Mouse (Mus musculus) kidney, embryonic 16.5 days (tissue): Measurements from ENCODE around the gene Gm10037. TPM values are rescaled to one million over a fixed set of nuclear protein-coding genes. Genes with fewer than 3 reads are reported as not detected.
"Not testable (repeated sequence)": the region's sequence is repeated elsewhere in the genome, so short reads cannot be mapped to it uniquely, and the experiment has no call there.

Experiments
- ATAC-seq: fragments of 200-750 bp; cut with Nextera tagmentation; 2 replicates; pipeline ENCODE4 v1.8.0; 2017; ENCODE audit warnings: moderate TSS enrichment; ENCODE audit not compliant: low FRiP score, low TSS enrichment
- H3K27ac ChIP-seq: fragments of 300-500 bp; sonication (generic); 2 replicates; pipeline ENCODE4 v1.5.1; 2014; ENCODE audit warnings: low read length
- H3K27me3 ChIP-seq: fragments of 300-500 bp; sonication (generic); 2 replicates; pipeline ENCODE4 v1.6.1; 2014; ENCODE audit warnings: low read length, control low read depth, mixed read lengths; ENCODE audit not compliant: insufficient read depth
- H3K36me3 ChIP-seq: fragments of 300-500 bp; sonication (generic); 2 replicates; pipeline ENCODE4 v1.6.1; 2014; ENCODE audit warnings: low read length, control low read depth, mixed read lengths; ENCODE audit not compliant: insufficient read depth
- H3K4me1 ChIP-seq: fragments of 300-500 bp; sonication (generic); 2 replicates; pipeline ENCODE4 v1.6.1; 2014; ENCODE audit warnings: low read length, control low read depth, mixed read lengths; ENCODE audit not compliant: insufficient read depth
- H3K4me2 ChIP-seq: fragments of 300-500 bp; sonication (generic); replicated peaks from 2 replicates; pipeline ENCODE4 v1.6.1; 2014; ENCODE audit warnings: low read depth, low read length
- H3K4me3 ChIP-seq: fragments of 300-500 bp; sonication (generic); 2 replicates; pipeline ENCODE4 v1.5.1; 2014; ENCODE audit warnings: mild to moderate bottlenecking, low read length
- H3K9ac ChIP-seq: fragments of 300-500 bp; sonication (generic); replicated peaks from 2 replicates; pipeline ENCODE4 v1.6.1; 2014; ENCODE audit warnings: low read length
- H3K9me3 ChIP-seq: fragments of 300-500 bp; sonication (generic); 2 replicates; pipeline ENCODE4 v1.6.1; 2016; ENCODE audit warnings: low read length, control low read depth
- WGBS: fragments of 180-500 bp; shearing (Covaris S2); extraction: QIAGEN DNeasy Blood & Tissue Kit; methylation state at CpG from one replicate; pipeline ENCODE4 v1.1.7; 2014; 5-methylcytosine and 5-hydroxymethylcytosine counted together
- polyA plus RNA-seq: library from polyadenylated mRNA; unstranded; fragments of >200 nt; fragmentation: Nextera tagmentation; extraction: Ambion mirVana; gene quantifications from 2 replicates; pipeline ENCODE4 v1.2.1, GENCODE M21; 2015

The Gm10037 gene
- polyA plus RNA-seq, 1 experiment from 2014 or later, result 3.6 TPM

DNA sequence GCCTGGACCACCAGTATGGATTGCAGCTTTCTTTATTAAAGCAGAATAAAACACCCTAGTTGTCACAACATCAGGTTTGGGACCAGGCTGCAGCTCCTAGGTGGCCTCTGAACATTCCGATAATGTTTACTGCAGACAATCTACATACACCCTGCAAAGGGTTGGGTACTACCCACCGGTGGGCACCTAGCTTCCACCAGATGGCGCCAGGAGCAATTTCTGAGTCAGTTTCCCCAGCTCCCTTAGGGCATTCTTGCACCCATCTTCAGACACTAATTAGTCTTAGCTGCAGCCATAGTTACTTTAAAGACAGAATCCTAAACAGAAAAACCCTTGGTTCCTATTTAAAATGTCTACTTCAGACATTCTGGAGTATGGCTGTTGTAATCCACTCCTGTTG lies 37.0 kb downstream of the Gm10037 start:
- no peak overlapping the region for H3K4me2 ChIP-seq
- no peaks in the 10 kb centered on the region; the same call in 1 of the 2 replicates for H3K9me3 ChIP-seq
- WGBS, result 31% methylated on average over 3 of the region's 3 CpGs
- ATAC-seq, result no peak
- H3K9ac ChIP-seq, result no peak overlapping the region
- H3K27me3 ChIP-seq, result no peaks in the 10 kb centered on the region
- no peak overlapping the region for H3K27ac ChIP-seq
- H3K4me3 ChIP-seq, result no peak overlapping the region
- H3K4me1 ChIP-seq, result no peaks in the 10 kb centered on the region
- H3K36me3 ChIP-seq, result no peaks in the 10 kb centered on the region

DNA sequence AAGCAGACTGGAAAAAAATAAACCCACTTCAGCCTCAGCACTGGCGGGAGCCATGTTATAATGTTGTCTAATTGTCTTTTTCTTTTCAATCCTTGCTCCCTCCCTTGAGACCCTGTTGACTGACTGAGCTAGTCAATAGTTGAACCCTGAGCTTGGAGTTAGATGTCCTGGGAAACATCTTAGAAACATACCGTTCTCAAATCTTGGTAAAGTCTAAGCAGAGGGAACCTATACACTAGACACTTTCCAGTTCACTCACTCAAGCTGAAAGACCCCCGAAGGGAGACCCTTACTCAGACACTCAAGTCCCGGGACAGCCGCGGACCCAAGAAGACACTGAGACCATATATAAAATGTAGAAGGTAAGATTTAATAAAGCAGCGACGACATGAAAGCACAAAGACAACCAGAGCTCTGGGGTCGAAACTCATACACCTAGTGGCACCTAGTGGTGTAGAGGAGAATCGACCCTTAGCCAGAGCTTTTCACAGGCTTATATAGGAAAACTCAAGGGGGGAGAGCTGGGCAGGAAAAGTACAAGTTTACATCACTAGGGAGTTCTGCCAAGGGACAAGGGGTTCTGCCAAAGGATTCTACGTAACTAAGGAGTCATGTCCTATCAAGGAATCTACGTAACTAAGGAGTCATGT lies 45.3 kb downstream of the Gm10037 start:
- not testable (repeated sequence) for ATAC-seq, H3K27me3 ChIP-seq, H3K36me3 ChIP-seq, H3K27ac ChIP-seq, H3K4me1 ChIP-seq, H3K9me3 ChIP-seq
- Histone ChIP-seq H3K9ac (0 out of 2 replicates have a peak overlapping the region, but pooled peaks have one; percentile 41), H3K4me3 (peak overlapping the region; percentile 8; the same call in 1 of the 2 replicates), H3K4me2 (peak overlapping the region; percentile 35; the same call in 1 of the 2 replicates)
- WGBS, result 36% methylated on average over 6 of the region's 12 CpGs

DNA sequence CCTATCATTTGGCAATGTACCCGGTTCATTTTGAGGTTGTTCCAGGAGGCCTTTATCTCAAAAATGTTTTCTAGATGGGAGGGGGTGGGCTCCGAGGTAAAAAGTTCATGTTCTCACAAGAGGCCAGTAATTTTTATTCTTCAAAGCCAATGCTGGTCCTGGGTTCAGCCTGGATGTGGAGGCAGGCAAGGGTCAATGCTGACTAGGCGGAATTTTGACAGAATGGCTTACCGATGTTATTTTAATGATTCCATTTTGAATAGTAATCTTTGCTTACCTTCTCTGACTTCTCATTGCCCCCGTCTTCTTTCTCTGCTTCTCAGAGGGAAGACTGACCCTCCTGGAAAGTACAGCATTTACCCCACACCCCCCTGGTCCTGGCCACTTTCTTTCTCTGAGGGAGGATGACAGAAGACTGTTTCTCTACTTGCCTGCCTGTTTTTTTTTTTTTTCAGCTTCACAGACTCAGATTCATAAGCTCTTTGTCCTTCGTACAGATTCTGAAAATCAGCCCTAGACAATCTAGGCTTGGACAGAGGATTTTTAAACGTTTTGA lies 45.9 kb downstream of the Gm10037 start:
- WGBS, result 49% methylated on average over 6 of the region's 7 CpGs
- 0 out of 2 replicates have a peak overlapping the region, but pooled peaks have one; percentile 13 for H3K27ac ChIP-seq
- no peak for ATAC-seq

DNA sequence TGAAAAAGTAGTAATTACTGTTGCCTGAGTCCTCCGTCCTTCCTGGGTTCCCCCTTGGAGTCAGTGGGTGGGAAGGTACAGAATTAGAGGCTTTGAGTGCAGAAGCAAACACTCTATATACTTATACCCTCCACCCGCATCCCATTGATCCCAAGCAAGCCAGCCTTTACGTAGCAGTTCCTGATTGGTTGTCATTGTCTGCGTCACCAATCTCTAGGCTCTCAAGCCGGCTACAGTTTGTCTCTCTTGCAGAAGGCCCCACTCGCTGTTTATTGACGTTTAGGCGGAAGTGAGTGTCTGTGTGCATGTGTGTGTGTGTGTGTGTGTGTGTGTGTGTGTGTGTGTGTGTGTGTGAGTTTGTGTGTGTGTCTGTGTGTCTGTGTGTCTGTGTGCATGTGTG lies 53.1 kb downstream of the Gm10037 start:
- ATAC-seq, result no peak
- Histone ChIP-seq H3K4me1 (no peaks in the 10 kb centered on the region), H3K36me3 (no peaks in the 10 kb centered on the region), H3K4me2 (no peak overlapping the region), H3K27ac (no peak overlapping the region), H3K9me3 (peaks cover 3% of the 10 kb centered on the region; the same call in 1 of the 2 replicates), H3K9ac (no peak overlapping the region), H3K4me3 (no peak overlapping the region), H3K27me3 (no peaks in the 10 kb centered on the region)
- WGBS, result 85% methylated on average over 8 of the region's 8 CpGs

More for the DNA sequence above, 45.9 kb downstream of the Gm10037 start:
- Histone ChIP-seq H3K4me1 (no peaks in the 10 kb centered on the region), H3K27me3 (no peaks in the 10 kb centered on the region), H3K9ac (no peak overlapping the region), H3K9me3 (no peaks in the 10 kb centered on the region), H3K36me3 (no peaks in the 10 kb centered on the region), H3K4me3 (no peak overlapping the region), H3K4me2 (no peak overlapping the region)

Other genes with a start within 250 kb of the Gm10037 start
- 4.3 and 4.7 TPM in 2 replicates for gene Zfp729b, start 221.4 kb upstream of the Gm10037 start, polyA plus RNA-seq
- gene Gm49345, start 193.3 kb upstream of the Gm10037 start, polyA plus RNA-seq, result not detected in 2 replicates
- gene Zfp729a, start 193.3 kb upstream of the Gm10037 start, polyA plus RNA-seq, result 3.1 TPM in 2 replicates
- gene Zfp738, start 144.0 kb upstream of the Gm10037 start, polyA plus RNA-seq, result 11.0 and 13.4 TPM in 2 replicates
- 7.1 and 7.3 TPM in 2 replicates for gene Zfp65, start 101.9 kb upstream of the Gm10037 start, polyA plus RNA-seq
- gene Zfp85, start 75.9 kb upstream of the Gm10037 start, polyA plus RNA-seq, result 6.3 and 6.4 TPM in 2 replicates
- gene Zfp493, start 51.4 kb upstream of the Gm10037 start, polyA plus RNA-seq, result 2.6 and 2.7 TPM in 2 replicates
- gene Zfp273, start 17.4 kb upstream of the Gm10037 start, polyA plus RNA-seq, result 8.7 and 9.4 TPM in 2 replicates
- not detected in 2 replicates for gene BC048507, start 32.2 kb downstream of the Gm10037 start, polyA plus RNA-seq